8 mouse cellular contexts compared by ENCODE assay signal in the genomic region with DNA sequence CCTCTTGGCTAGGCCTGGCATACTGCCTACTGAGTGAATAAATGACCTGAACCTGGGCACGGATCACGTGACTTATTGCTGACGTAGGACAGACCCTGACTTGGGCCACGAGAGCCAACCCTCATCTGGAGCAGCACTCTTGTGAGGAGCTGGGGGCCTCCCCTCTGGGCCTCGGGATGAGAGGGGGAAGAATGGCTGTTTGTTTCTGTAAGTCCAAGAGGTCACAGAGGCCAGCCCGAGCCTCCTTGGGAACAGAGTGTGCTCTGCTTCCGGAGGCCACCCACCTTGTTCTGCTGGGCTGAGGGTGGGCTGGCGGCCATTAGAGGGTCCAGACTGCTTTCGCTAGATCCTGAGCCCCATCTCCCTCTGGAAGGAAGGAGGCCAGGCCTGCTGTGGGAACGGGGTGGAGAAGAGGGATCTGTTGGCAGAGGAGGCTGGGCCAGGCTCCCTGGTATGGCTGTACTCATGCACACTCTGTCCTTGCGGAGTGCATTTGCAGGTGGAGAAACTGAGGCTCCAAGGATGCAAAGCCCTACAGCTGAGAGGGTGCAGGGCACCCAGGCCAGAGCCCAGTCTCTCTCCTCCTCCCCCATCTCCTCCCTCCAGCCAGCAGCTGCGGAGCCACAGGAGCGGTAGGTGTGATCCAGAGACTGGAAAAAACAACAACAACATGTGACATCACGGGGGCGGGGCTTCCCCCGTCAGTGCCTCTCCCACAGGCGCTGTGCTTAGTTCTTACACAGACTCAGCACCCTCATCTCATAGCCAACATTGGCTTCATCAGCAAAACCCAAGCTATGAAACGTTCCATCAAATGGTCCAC. TPM values are rescaled to one million over a fixed set of nuclear protein-coding genes. Genes with fewer than 3 reads are reported as not detected.
DNase-seq lines count a peak whose midpoint lies in the region; ATAC-seq lines count a peak whose summit lies in the region.

No protein-coding gene starts in this region.

- H3K4me1 ChIP-seq in hindbrain, embryonic 16.5 days (ENCODE audit: control insufficient read depth, insufficient read depth, low read depth, low read length): peaks cover 15% of the 10 kb centered on the region
- H3K4me1 ChIP-seq in neural tube, embryonic 12.5 days: peaks cover 14% of the 10 kb centered on the region

- H3K4me2 ChIP-seq in hindbrain, embryonic 16.5 days (ENCODE audit: low read length): 0 out of 2 replicates have a peak overlapping the region, but pooled peaks have one; percentile 9
- H3K4me2 ChIP-seq in neural tube, embryonic 12.5 days (replicated peaks): peak overlapping the region; percentile 36

- peaks cover 3% of the 10 kb centered on the region; the same call in 1 of the 2 replicates for H3K36me3 ChIP-seq in hindbrain, embryonic 16.5 days (ENCODE audit: control insufficient read depth, insufficient read depth, low read length)
- H3K36me3 ChIP-seq in neural tube, embryonic 12.5 days: peaks cover 7% of the 10 kb centered on the region; the same call in 1 of the 2 replicates

- H3K9me3 ChIP-seq in hindbrain, embryonic 16.5 days (ENCODE audit: control insufficient read depth, low read length): no peaks in the 10 kb centered on the region
- no peaks in the 10 kb centered on the region for H3K9me3 ChIP-seq in neural tube, embryonic 12.5 days

- H3K27me3 ChIP-seq in hindbrain, embryonic 16.5 days (replicated peaks; ENCODE audit: control insufficient read depth, insufficient read depth, low read length): no peaks in the 10 kb centered on the region
- no peaks in the 10 kb centered on the region for H3K27me3 ChIP-seq in neural tube, embryonic 12.5 days (replicated peaks)

- WGBS in hindbrain, embryonic 16.5 days: 12% methylated on average over 18 of the region's 18 CpGs
- WGBS in neural tube, embryonic 12.5 days: 9% methylated on average over 18 of the region's 18 CpGs

- peak overlapping the region; percentile 52; the same call in 1 of the 2 replicates for H3K27ac ChIP-seq in hindbrain, embryonic 16.5 days (ENCODE audit: low read depth, low read length)
- H3K27ac ChIP-seq in neural tube, embryonic 12.5 days: no peak overlapping the region

- peak; percentile 32 for DNase-seq in ES-CJ7 (ENCODE audit: low read depth, low spot score)
- DNase-seq in adrenal gland, postnatal 36 days: peak; percentile 58 to 74
- peak; percentile 49 for DNase-seq in gastrocnemius, postnatal 10 days
- DNase-seq in liver: peak; percentile 53
- no peak for DNase-seq in cerebellum, adult 9-10 months
- no peak for DNase-seq in T-cell, adult 2 months (ENCODE audit: low spot score)

- ATAC-seq in hindbrain, embryonic 16.5 days: peak; percentile 55
- peak; percentile 58; the same call in 1 of the 2 replicates for ATAC-seq in neural tube, embryonic 12.5 days (ENCODE audit: low FRiP score, low read depth)

- peak overlapping the region; percentile 25; the same call in 1 of the 2 replicates for H3K9ac ChIP-seq in hindbrain, embryonic 16.5 days (ENCODE audit: low read depth, low read length)
- H3K9ac ChIP-seq in neural tube, embryonic 12.5 days: no peak overlapping the region

- no peak overlapping the region for H3K4me3 ChIP-seq in hindbrain, embryonic 16.5 days (ENCODE audit: low read length)
- no peak overlapping the region for H3K4me3 ChIP-seq in neural tube, embryonic 12.5 days

RNA-seq across cellular contexts. Expression of a gene that starts 36.7 kb away (rescaled TPM):
- total RNA-seq in adrenal gland, postnatal 36 days (2021): 100 to 1,000 TPM; 294 to 435 TPM
- 10 to 100 TPM; 27.5 to 38.6 TPM for total RNA-seq in gastrocnemius, postnatal 10 days (2021)
- 151 and 187 TPM in 2 replicates for polyA plus RNA-seq in hindbrain, embryonic 16.5 days (2015; fragmentation: Nextera tagmentation; extraction: Ambion mirVana)
- polyA plus RNA-seq in neural tube, embryonic 12.5 days (2016; fragmentation: Nextera tagmentation; extraction: Ambion mirVana): 49.4 and 54.2 TPM in 2 replicates

Comparison
In these comparisons a context has a peak if more than half of its experiments do, and no peak if none do; other contexts are left out.
1. DNase-seq: peak in ES-CJ7 (single experiment), adrenal gland, postnatal 36 days (2 of 2), gastrocnemius, postnatal 10 days (single experiment) and liver (single experiment); none in cerebellum, adult 9-10 months (single experiment) and T-cell, adult 2 months (single experiment).
2. RNA of a gene that starts 36.7 kb away (total RNA-seq): 294 to 435 TPM in adrenal gland, postnatal 36 days; 27.5 to 38.6 TPM in gastrocnemius, postnatal 10 days; every median in the first group is over 4 times any median in the second.